Comparison of ENCODE assay signal across 17 mouse cellular contexts in the genomic region with DNA sequence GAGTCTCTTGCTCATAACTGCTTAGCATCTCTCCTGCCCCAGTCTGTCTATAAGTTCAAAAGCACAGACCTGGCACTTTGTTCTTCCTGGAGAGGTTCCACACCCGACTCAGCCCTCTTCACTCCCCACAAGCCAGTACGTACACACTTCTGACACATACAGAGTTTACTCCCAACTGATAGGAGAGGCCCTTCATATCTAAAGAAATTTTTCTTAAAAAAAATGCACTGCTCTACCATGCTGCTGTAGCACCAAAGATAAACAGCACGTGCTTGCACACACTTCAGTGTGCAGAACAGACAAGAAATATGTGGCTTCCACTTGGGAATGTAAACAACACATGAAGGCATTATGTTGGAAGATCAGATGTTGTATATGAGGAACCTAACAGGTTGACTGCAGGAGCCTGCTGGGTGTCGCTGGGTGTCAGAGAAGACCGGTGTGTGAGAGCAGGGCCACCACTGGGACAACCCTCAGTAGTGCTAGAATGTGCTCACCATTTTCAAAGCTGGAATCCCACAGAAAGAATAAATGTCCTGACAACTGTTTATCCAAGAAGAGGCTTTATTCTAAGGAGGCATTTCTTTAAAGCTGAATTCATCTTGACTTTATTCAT. TPM values are rescaled to one million over a fixed set of nuclear protein-coding genes. Genes with fewer than 3 reads are reported as not detected.
A peak's percentile ranks its signal among the peaks of the same experiment; 100 is the strongest.
DNase-seq lines count a peak whose midpoint lies in the region; ATAC-seq and TF ChIP-seq lines count a peak whose summit lies in the region.
"Had no signal": no experiment of that assay in that cellular context is flagged by ENCODE, and none has a peak within 500 bp of the region (broad histone marks: within the 10 kb centered on the region; RNA-seq: fewer than 3 reads in every experiment).

No protein-coding gene starts in this region.

- H3K27ac ChIP-seq in stomach, embryonic 14.5 days (ENCODE audit: low read length) = no peak overlapping the region
- H3K27ac ChIP-seq in stomach, postnatal 0 days (replicated peaks) = no peak overlapping the region
- H3K27ac ChIP-seq in liver, embryonic 11.5 days (ENCODE audit: low read depth, low read length) = peak overlapping the region; percentile 65
- no peak overlapping the region for H3K27ac ChIP-seq in stomach, embryonic 15.5 days
- H3K27ac ChIP-seq: embryonic facial prominence, embryonic 13.5 days; heart, embryonic 13.5 days had no signal

- no peak for TF ChIP-seq CTCF in stomach, postnatal 0 days (IDR thresholded peaks at IDR 0.05; ENCODE audit: low read depth)

- no peak for TF ChIP-seq EP300 in stomach, postnatal 0 days (optimal IDR thresholded peaks at IDR 0.05)

- no peaks in the 10 kb centered on the region for H3K4me1 ChIP-seq in stomach, embryonic 14.5 days (ENCODE audit: control insufficient read depth, insufficient read depth, low read length)
- no peaks in the 10 kb centered on the region for H3K4me1 ChIP-seq in stomach, postnatal 0 days (replicated peaks; ENCODE audit: control insufficient read depth, insufficient read depth)
- H3K4me1 ChIP-seq in liver, embryonic 11.5 days (replicated peaks; ENCODE audit: control insufficient read depth, insufficient read depth, low read length) = peaks cover 34% of the 10 kb centered on the region
- no peaks in the 10 kb centered on the region for H3K4me1 ChIP-seq in stomach, embryonic 15.5 days
- H3K4me1 ChIP-seq: embryonic facial prominence, embryonic 13.5 days had no signal

- no peaks in the 10 kb centered on the region for H3K36me3 ChIP-seq in stomach, embryonic 14.5 days (ENCODE audit: control insufficient read depth, insufficient read depth, low read length)
- no peaks in the 10 kb centered on the region for H3K36me3 ChIP-seq in stomach, postnatal 0 days (ENCODE audit: control insufficient read depth, insufficient read depth, low read length)
- no peaks in the 10 kb centered on the region for H3K36me3 ChIP-seq in liver, embryonic 11.5 days (ENCODE audit: control insufficient read depth, insufficient read depth, low read length)
- no peaks in the 10 kb centered on the region for H3K36me3 ChIP-seq in stomach, embryonic 15.5 days
- H3K36me3 ChIP-seq: embryonic facial prominence, embryonic 13.5 days had no signal

- H3K9me3 ChIP-seq in stomach, embryonic 14.5 days (ENCODE audit: control insufficient read depth, low read depth, low read length) = 0 out of 2 replicates have a peak, but pooled peaks cover 3% of the 10 kb centered on the region
- no peaks in the 10 kb centered on the region for H3K9me3 ChIP-seq in stomach, postnatal 0 days (ENCODE audit: control insufficient read depth, low read length)
- peaks cover 3% of the 10 kb centered on the region; the same call in 1 of the 2 replicates for H3K9me3 ChIP-seq in liver, embryonic 11.5 days (ENCODE audit: control insufficient read depth, low read length)
- H3K9me3 ChIP-seq in stomach, embryonic 15.5 days = no peaks in the 10 kb centered on the region

- peak; percentile 42; the same call in 1 of the 2 replicates for ATAC-seq in stomach, embryonic 14.5 days (ENCODE audit: insufficient number of reproducible peaks, insufficient read depth, low FRiP score, low read depth)
- ATAC-seq in stomach, postnatal 0 days (ENCODE audit: low FRiP score, low TSS enrichment) = no peak
- peak; percentile 95 for ATAC-seq in liver, embryonic 11.5 days (replicated peaks; ENCODE audit: low FRiP score)
- peak; percentile 85 for ATAC-seq in stomach, embryonic 15.5 days (ENCODE audit: insufficient read depth, low FRiP score, low read depth)
- ATAC-seq: forebrain, embryonic 14.5 days had no signal

- no peak for DNase-seq in stomach, postnatal 0 days (ENCODE audit: low spot score)
- DNase-seq in c-Kit-positive CD71-positive TER-119-positive erythroid progenitor cells, embryonic 14.5 days (ENCODE audit: low spot score) = peak; percentile 59
- no peak for DNase-seq in liver, embryonic 11.5 days (ENCODE audit: low spot score)
- DNase-seq in right cerebral cortex, adult 18-20 months = no peak
- no peak for DNase-seq in layer of hippocampus, adult 18-20 months (ENCODE audit: low spot score in 2 of 2)
- DNase-seq: adrenal gland, postnatal 36 days; cerebellum, postnatal 36 days; gastrocnemius, postnatal 10 days; kidney, postnatal 10 days; left cerebral cortex, postnatal 4 days; lung, postnatal 4 days; retina, postnatal 1 day had no signal

- H3K4me2 ChIP-seq in stomach, embryonic 14.5 days (replicated peaks; ENCODE audit: low read depth, low read length) = no peak overlapping the region
- no peak overlapping the region for H3K4me2 ChIP-seq in stomach, postnatal 0 days (replicated peaks; ENCODE audit: low read depth)
- H3K4me2 ChIP-seq in liver, embryonic 11.5 days = peak overlapping the region; percentile 54
- H3K4me2 ChIP-seq in stomach, embryonic 15.5 days = no peak overlapping the region
- H3K4me2 ChIP-seq: embryonic facial prominence, embryonic 13.5 days; heart, embryonic 13.5 days had no signal

- 30% methylated on average over 5 of the region's 5 CpGs for WGBS in stomach, embryonic 14.5 days
- 31% methylated on average over 5 of the region's 5 CpGs for WGBS in stomach, postnatal 0 days
- WGBS in liver, embryonic 11.5 days = 34% methylated on average over 5 of the region's 5 CpGs
- WGBS in stomach, embryonic 15.5 days = 38% methylated on average over 5 of the region's 5 CpGs

- no peaks in the 10 kb centered on the region for H3K27me3 ChIP-seq in stomach, embryonic 14.5 days (ENCODE audit: control insufficient read depth, insufficient read depth, low read length)
- H3K27me3 ChIP-seq in stomach, postnatal 0 days (ENCODE audit: control insufficient read depth, insufficient read depth, low read length) = no peaks in the 10 kb centered on the region
- no peaks in the 10 kb centered on the region for H3K27me3 ChIP-seq in liver, embryonic 11.5 days (replicated peaks; ENCODE audit: control insufficient read depth, insufficient read depth, low read length)
- no peaks in the 10 kb centered on the region for H3K27me3 ChIP-seq in stomach, embryonic 15.5 days (replicated peaks)
- H3K27me3 ChIP-seq: embryonic facial prominence, embryonic 13.5 days; heart, embryonic 13.5 days had no signal

- no peak overlapping the region for H3K4me3 ChIP-seq in stomach, embryonic 14.5 days (ENCODE audit: low read depth, low read length)
- no peak overlapping the region for H3K4me3 ChIP-seq in stomach, postnatal 0 days (ENCODE audit: low read depth, low read length)
- H3K4me3 ChIP-seq in liver, embryonic 11.5 days (ENCODE audit: low read depth, low read length) = no peak overlapping the region
- no peak overlapping the region for H3K4me3 ChIP-seq in stomach, embryonic 15.5 days (replicated peaks)
- H3K4me3 ChIP-seq: embryonic facial prominence, embryonic 13.5 days; heart, embryonic 13.5 days had no signal

- no peak overlapping the region for H3K9ac ChIP-seq in stomach, embryonic 14.5 days (replicated peaks; ENCODE audit: low read depth, low read length)
- H3K9ac ChIP-seq in stomach, postnatal 0 days (ENCODE audit: low read length) = no peak overlapping the region
- H3K9ac ChIP-seq in liver, embryonic 11.5 days (ENCODE audit: low read depth, low read length) = peak overlapping the region; percentile 49
- no peak overlapping the region for H3K9ac ChIP-seq in stomach, embryonic 15.5 days
- H3K9ac ChIP-seq: embryonic facial prominence, embryonic 13.5 days; heart, embryonic 13.5 days had no signal

RNA-seq across cellular contexts. Expression of gene Pip4k2a, which starts 28.8 kb away (rescaled TPM):
- 14.8 and 14.9 TPM in 2 replicates for polyA plus RNA-seq in stomach, embryonic 14.5 days (2014; fragmentation: Nextera tagmentation; extraction: Ambion mirVana)
- polyA plus RNA-seq in stomach, postnatal 0 days (2015; fragmentation: Nextera tagmentation; extraction: Ambion mirVana) = 4.5 and 4.8 TPM in 2 replicates
- 20.1 and 20.5 TPM in 2 replicates for polyA plus RNA-seq in liver, embryonic 11.5 days (2014; fragmentation: Nextera tagmentation; extraction: Ambion mirVana)
- 11.8 and 12.4 TPM in 2 replicates for polyA plus RNA-seq in stomach, embryonic 15.5 days (2015; fragmentation: Nextera tagmentation; extraction: Ambion mirVana)
- total RNA-seq in layer of hippocampus, adult 18-20 months (2021) = 10 to 100 TPM; 64.2 to 65.8 TPM

RNA-seq across cellular contexts. Expression of gene 4930426L09Rik, which starts 29.0 kb away (rescaled TPM):
- 0.57 and 0.72 TPM in 2 replicates for polyA plus RNA-seq in stomach, embryonic 14.5 days (2014; fragmentation: Nextera tagmentation; extraction: Ambion mirVana)
- polyA plus RNA-seq in stomach, postnatal 0 days (2015; fragmentation: Nextera tagmentation; extraction: Ambion mirVana) = 0.44 and 0.93 TPM in 2 replicates
- 0.21 and 0.48 TPM in 2 replicates for polyA plus RNA-seq in liver, embryonic 11.5 days (2014; fragmentation: Nextera tagmentation; extraction: Ambion mirVana)
- 0.23 and 0.61 TPM in 2 replicates for polyA plus RNA-seq in stomach, embryonic 15.5 days (2015; fragmentation: Nextera tagmentation; extraction: Ambion mirVana)
- total RNA-seq in layer of hippocampus, adult 18-20 months (2021) = under 1 TPM; 0.72 to 0.89 TPM
